Mouse (Mus musculus) C2C12 (cell line): Measurements from ENCODE around the gene Celf2. TPM values are rescaled to one million over a fixed set of nuclear protein-coding genes. Genes with fewer than 3 reads are reported as not detected.

Experiments
- H3K27me3 ChIP-seq: one replicate; pipeline ENCODE4 v1.6.1; 2011; ENCODE audit not compliant: control insufficient read depth, insufficient read depth, insufficient read length
- H3K36me3 ChIP-seq: one replicate; pipeline ENCODE4 v1.6.1; 2011; ENCODE audit not compliant: control insufficient read depth, insufficient read depth
- H3K4me3 ChIP-seq: one replicate; pipeline ENCODE4 v1.5.1; 2011; ENCODE audit warnings: mild to moderate bottlenecking, control low read depth; ENCODE audit not compliant: poor library complexity, insufficient read depth, severe bottlenecking
- H3K79me2 ChIP-seq: one replicate; pipeline ENCODE4 v1.6.1; 2011; ENCODE audit not compliant: control insufficient read depth, insufficient read depth
- H3K79me3 ChIP-seq: one replicate; pipeline ENCODE4 v1.6.1; 2011; ENCODE audit warnings: low read depth, control low read depth
- H3ac ChIP-seq: one replicate; pipeline ENCODE3; 2011; ENCODE audit warnings: low read depth; ENCODE audit not compliant: control insufficient read depth, insufficient read length
- CEBPB ChIP-seq: IDR thresholded peaks from one replicate; pipeline ENCODE4 v1.6.1; 2011; ENCODE audit warnings: low read depth, mild to moderate bottlenecking, control low read depth, moderate library complexity
- CTCF ChIP-seq: IDR thresholded peaks from one replicate; pipeline ENCODE4 v1.5.1; 2011; ENCODE audit not compliant: control insufficient read depth, insufficient read depth, insufficient read length
- FOSL1 ChIP-seq: IDR thresholded peaks from one replicate; pipeline ENCODE4 v1.8.0; 2011; ENCODE audit warnings: mild to moderate bottlenecking, low read length; ENCODE audit not compliant: poor library complexity, insufficient read depth, severe bottlenecking
- MAX ChIP-seq: IDR thresholded peaks from one replicate; pipeline ENCODE4 v1.6.1; 2011; ENCODE audit warnings: mild to moderate bottlenecking, control low read depth
- MYOD1 ChIP-seq: IDR thresholded peaks from one replicate; pipeline ENCODE4 v1.6.1; 2011; ENCODE audit warnings: low read depth; ENCODE audit not compliant: control insufficient read depth, insufficient read length
- MYOG ChIP-seq: IDR thresholded peaks from one replicate; pipeline ENCODE4 v1.6.1; 2011; ENCODE audit not compliant: control insufficient read depth, insufficient read length; ENCODE audit errors: extremely low read depth
- USF1 ChIP-seq: IDR thresholded peaks from one replicate; pipeline ENCODE4 v1.6.1; 2011; ENCODE audit warnings: low read depth, mild to moderate bottlenecking, control low read depth, moderate library complexity
- polyA plus RNA-seq: library from polyadenylated mRNA; unstranded; fragments of >200 nt; fragmentation: generic; extraction: Trizol; gene quantifications from one replicate; pipeline ENCODE4 v1.2.1, GENCODE M21; 2012; ENCODE audit warnings: missing spikeins

The Celf2 gene
- polyA plus RNA-seq, 1 experiment: 14.3 TPM

GRCm38 (mm10) chr2:6850102-6850644 is 659.2 kb downstream of the Celf2 start:
- H3K79me3 ChIP-seq: peaks cover 6% of the 10 kb centered on the region
- H3K36me3 ChIP-seq: no peaks in the 10 kb centered on the region
- no peak overlapping the region for H3ac ChIP-seq
- no peak overlapping the region for H3K4me3 ChIP-seq
- no peaks in the 10 kb centered on the region for H3K27me3 ChIP-seq
- TF ChIP-seq MAX: no peak
- no peak for TF ChIP-seq CTCF
- TF ChIP-seq MYOD1: no peak
- TF ChIP-seq MYOG: no peak
- TF ChIP-seq FOSL1: no peak
- TF ChIP-seq CEBPB: no peak
- TF ChIP-seq USF1: no peak
- no peaks in the 10 kb centered on the region for H3K79me2 ChIP-seq

- H3ac ChIP-seq: no peak overlapping the region
- H3K79me2 ChIP-seq: no peaks in the 10 kb centered on the region
- H3K36me3 ChIP-seq: no peaks in the 10 kb centered on the region
- no peaks in the 10 kb centered on the region for H3K27me3 ChIP-seq
- peaks cover 6% of the 10 kb centered on the region for H3K79me3 ChIP-seq
- TF ChIP-seq FOSL1 (no peak), CEBPB (no peak), MYOG (no peak), MYOD1 (no peak), USF1 (no peak), CTCF (no peak), MAX (no peak)
- no peak overlapping the region for H3K4me3 ChIP-seq
Observed at GRCm38 (mm10) chr2:6849388-6849787, 660.0 kb downstream of the Celf2 start.

DNA sequence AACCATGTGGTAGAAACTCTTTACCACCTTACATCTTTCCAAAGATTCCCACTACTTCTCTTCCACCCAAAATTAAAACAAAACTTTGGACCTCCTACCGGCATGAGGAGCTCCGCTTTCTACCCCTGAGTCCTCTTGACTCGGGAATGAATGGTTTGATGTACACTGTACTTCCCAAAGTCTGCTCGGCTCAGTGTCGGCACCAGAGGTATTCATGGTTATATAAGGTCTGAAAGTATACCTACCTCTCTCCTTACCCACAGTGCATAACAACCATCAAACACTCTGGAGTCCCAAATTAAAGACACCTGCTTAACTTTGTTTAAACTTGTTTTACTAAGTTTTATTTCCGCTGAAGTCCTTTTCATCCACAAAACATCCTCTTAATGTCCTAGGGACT is 679.3 kb downstream of the Celf2 start:
- TF ChIP-seq MYOD1 (no peak), MAX (no peak), CTCF (no peak), MYOG (no peak), FOSL1 (no peak), USF1 (no peak), CEBPB (no peak)

DNA sequence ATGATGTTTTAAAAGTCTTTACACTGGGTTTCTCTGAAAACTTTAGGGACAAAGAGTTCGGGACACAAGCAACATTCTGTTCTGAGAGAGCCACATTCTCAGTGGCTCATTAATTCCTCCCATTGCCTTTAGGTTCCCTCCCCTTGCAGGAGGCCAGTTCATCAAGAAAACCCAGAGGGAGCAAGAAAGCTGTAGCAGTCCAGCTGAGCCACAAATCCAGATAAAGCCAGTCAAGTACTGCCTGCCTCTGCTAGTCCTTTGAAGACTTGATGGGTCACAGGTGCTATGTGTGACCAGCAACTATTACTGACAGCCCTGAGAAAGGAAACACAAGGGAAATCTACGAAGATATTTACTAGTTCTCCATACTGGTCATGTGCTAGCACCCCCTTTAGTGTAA is 681.8 kb downstream of the Celf2 start:
- H3K79me2 ChIP-seq: no peaks in the 10 kb centered on the region
- H3K27me3 ChIP-seq: no peaks in the 10 kb centered on the region
- TF ChIP-seq FOSL1 (no peak), USF1 (no peak), MAX (no peak), CEBPB (no peak), CTCF (no peak), MYOG (no peak), MYOD1 (no peak)
- H3K36me3 ChIP-seq: no peaks in the 10 kb centered on the region
- H3K79me3 ChIP-seq: peaks cover 1% of the 10 kb centered on the region
- no peak overlapping the region for H3K4me3 ChIP-seq
- no peak overlapping the region for H3ac ChIP-seq

More for the DNA sequence above, 679.3 kb downstream of the Celf2 start:
- Histone ChIP-seq H3K27me3 (no peaks in the 10 kb centered on the region), H3K79me2 (no peaks in the 10 kb centered on the region), H3K79me3 (peaks cover 3% of the 10 kb centered on the region), H3K4me3 (no peak overlapping the region), H3ac (no peak overlapping the region), H3K36me3 (no peaks in the 10 kb centered on the region)

GRCm38 (mm10) chr2:6823021-6823420 is 686.3 kb downstream of the Celf2 start:
- Histone ChIP-seq H3K79me3 (peaks cover 3% of the 10 kb centered on the region), H3K36me3 (no peaks in the 10 kb centered on the region), H3K27me3 (no peaks in the 10 kb centered on the region), H3K79me2 (no peaks in the 10 kb centered on the region), H3K4me3 (no peak overlapping the region), H3ac (no peak overlapping the region)
- TF ChIP-seq USF1 (no peak), MAX (no peak), MYOG (no peak), FOSL1 (no peak), MYOD1 (no peak)

GRCm38 (mm10) chr2:6821593-6821992 is 687.8 kb downstream of the Celf2 start:
- Histone ChIP-seq H3K27me3 (no peaks in the 10 kb centered on the region), H3ac (no peak overlapping the region), H3K79me3 (peaks cover 1% of the 10 kb centered on the region), H3K4me3 (no peak overlapping the region), H3K36me3 (no peaks in the 10 kb centered on the region), H3K79me2 (no peaks in the 10 kb centered on the region)
- TF ChIP-seq MYOG (no peak), CEBPB (no peak), MYOD1 (no peak), MAX (no peak), USF1 (no peak), CTCF (no peak), FOSL1 (no peak)
